Mouse (Mus musculus) adrenal gland, postnatal 4 days (tissue): ENCODE measurements around the gene Hoxd9. TPM values are rescaled to one million over a fixed set of nuclear protein-coding genes. Genes with fewer than 3 reads are reported as not detected.

Source experiments
- DNase-seq, 2 experiments: peaks; one replicate each; pipeline ENCODE4 v3.0.0; 2021 to 2022; ENCODE audit warnings: low spot score in 2 of 2, mixed read lengths in 2 of 2
- total RNA-seq, 2 experiments: library from RNA; stranded (reverse); gene quantifications; 2 replicates each; pipeline ENCODE4 v1.2.3; 2021

Gene Hoxd9
- total RNA-seq, 2 experiments from 2014 or later: 7.1 to 17.8 TPM

DNA sequence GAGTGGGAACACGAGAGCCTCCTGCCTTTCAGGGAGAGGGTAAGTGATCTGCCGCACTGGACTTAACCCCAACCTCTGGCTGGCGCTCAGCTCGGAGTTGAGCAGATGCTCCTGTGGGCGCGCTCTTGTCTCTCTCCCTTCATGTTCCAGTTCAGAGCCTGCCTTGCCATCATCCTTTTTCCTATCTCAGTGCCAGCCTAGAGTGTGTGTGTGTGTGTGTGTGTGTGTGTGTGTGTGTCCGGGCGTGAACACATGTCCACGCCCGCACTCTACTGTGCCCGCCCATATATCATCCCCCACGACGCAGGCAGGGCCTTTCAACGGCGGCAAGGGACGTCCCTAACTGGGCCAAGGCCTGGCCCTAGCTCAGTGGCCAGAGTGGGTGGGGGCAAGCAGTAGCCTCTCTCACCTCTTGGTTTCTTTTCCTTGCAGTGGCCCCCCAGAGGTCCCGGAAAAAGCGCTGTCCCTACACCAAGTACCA is 14.0 kb upstream of the Hoxd9 start:
- no peak for DNase-seq

DNA sequence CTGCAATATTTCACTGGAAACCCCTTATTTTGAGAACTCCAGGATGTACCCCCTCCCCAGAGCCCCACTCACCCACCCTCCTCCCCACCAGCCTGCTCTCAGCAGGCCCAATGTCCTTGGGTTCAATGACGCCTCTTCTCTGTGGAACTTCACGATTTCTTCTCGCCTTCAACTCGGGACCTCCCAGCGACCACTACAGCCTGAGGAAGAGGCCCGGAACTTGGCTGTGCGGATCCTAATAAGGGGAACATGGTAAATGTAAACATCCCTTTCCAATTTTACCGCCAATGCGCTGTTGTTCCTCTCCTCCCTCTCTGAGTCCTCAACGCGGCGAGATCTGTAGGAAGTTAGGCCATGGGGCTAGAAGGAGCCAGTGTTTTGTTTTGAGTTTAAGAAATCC is 13.4 kb upstream of the Hoxd9 start:
- DNase-seq: no peak

DNA sequence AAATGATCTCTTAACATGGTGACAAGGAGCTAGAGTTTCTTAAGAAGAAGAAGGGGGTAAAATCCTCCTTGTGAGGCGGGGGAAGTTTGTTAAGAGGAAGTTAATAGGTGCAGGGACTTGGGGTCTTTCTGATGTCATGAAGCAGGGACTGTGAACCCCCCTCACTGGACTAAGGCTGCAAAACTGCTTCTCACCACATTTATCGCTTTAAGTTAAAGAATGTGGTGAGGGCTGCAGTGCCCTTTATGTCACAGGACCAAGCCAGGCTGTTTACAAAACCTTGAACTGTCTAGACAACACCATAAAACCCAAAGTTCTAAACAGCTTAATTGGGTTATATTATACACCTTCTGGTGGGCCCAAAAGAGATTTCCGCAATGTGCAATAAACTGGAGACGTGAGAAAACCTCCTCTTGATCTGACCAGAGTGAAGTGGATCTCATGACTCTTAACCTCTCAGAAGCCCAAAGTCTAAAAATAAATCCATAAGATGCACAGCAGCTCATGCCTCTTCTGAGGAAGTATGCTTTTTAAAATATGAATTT is 12.4 kb upstream of the Hoxd9 start:
- no peak for DNase-seq

DNA sequence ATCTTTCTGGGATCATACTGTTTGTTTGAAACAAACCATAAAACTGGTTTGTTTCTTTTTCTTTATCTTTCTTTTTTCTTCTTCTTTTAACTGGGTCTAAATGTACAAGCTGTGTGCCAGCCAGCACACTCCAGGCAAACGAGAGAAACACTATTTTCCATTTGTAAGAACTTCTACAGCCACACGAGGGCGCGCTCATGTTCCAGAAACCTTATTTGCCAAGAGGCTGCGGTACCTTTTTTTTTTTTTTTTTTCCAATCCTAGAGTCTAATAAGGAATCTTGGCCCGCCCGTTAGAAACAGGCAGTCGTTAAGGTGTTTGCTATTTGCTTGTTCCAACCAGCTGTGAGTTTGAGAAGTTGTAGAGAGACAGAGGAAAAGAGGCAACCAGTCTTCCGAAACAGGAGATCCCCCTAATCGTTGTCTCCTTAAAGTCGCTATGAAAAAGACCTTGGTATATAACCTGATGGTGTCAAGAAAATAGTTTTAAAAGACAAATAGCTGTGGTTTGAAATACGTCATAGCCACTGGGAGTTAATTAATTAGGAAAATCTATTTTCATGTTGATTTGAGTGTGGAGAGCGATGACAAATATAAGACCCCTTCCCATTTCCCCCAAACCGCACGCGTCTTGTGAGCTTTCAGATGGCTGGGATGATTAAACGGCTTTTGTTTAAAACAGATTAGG is 11.1 kb upstream of the Hoxd9 start:
- DNase-seq: no peak

DNA sequence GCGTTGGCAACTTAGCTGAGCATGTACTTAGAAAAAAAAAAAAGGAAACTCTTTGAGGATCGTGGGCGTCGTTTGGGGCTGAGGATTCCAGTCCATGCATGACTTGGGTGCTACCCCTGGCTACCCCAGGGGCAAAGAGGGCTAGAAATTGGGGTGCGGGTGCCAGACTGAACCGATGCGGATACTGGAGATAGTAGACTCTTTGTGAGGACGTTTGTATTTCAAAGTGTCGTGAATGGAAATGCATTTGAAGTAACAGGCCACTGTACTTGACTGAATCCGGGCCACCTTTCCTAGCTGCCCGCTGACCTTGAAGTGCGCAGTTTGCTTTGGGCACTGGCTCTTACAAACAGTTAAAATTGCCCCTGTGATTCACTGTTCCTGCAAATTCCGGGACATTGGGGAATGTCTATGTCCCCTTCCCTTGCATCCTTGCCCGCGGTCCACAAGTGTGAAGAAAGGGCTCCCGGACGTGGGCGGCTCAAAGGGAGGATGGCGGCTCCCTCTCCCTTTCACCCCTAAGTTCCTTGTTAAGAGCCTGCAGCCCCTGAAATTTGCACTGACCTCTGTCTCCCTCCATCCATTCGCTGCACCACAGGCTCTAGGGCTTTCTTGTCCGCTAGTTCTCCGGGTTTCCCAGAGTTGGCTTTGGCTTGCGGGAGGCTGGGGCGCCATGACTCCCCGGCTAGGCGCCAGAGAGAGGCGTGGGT is 10.4 kb upstream of the Hoxd9 start:
- DNase-seq: no peak

DNA sequence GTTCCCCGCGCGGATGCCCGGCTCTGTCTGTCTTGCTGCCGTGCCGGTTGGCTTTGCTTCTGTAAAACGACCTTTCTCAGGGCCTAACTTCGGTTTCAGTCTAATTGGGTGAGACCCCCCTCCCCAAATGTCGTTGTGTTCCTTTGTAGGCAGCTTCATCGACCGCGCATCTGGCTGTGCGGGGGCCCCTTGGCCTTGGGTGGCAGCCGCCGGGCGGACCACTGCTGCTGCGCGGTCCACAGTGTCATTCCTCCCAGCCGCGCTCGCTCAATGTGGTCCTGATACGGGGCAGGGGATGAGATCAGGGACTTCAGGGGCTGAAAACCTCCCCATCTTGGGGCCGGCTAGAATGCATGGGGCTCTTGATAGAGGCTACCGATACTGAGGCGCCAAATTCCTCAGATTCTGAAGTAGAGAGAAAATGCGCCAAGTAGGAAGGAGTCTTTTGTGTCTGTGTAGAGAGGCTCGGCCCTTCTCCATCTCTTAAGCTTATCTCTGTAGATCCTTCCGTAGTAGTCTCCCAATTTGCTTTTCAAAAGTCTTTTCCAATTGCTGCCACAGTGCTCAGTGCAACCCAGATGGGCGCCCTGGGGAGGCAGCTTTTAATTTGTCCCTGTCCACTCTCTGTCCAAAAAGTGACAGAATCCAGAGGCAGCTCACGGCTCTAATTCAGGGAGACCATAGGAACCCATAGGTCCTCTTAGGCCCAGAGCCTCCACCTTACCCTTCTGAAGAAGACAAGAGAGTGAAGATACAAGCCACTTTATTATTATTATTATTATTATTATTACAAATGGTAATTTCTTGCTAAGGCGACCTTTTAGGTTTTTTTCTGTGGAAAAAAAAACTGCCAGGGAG is 9.6 kb upstream of the Hoxd9 start:
- no peak for DNase-seq

DNA sequence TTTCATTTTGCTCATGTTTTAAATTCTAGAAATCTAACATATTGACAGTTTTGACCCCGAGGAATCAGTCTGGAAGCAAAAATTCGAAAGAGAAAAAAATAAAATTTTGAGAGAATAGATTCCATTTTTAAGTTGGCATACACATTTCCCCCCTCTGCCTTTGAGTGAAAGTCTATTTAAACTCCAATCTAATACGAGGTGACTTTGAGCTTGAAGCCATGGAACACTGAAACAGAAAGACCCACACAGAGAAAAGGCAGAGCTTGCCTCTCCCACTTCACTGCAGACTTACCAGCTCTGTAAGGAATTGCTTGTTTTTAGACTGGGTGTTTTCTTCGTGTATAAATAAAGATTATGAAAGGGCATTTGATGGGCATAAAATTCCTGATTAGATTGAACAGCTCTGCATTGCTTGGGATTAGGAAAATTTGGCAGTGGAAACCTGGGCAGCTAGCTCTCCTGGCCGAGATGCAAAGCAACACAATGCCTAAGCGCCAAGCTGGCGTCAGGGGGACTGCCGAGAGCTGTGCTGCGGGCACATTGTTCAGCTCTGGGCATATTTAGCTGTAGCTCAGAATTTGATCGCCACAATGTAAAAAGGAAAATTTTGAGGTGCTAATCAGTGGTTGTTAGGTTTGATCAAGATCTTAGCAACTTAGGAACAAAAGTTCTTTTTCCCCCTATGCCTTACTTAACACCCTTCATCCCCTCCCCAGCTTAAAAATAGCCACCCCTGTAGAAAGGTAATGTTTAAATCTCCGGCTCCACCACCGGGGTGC is 8.5 kb upstream of the Hoxd9 start:
- DNase-seq: no peak

DNA sequence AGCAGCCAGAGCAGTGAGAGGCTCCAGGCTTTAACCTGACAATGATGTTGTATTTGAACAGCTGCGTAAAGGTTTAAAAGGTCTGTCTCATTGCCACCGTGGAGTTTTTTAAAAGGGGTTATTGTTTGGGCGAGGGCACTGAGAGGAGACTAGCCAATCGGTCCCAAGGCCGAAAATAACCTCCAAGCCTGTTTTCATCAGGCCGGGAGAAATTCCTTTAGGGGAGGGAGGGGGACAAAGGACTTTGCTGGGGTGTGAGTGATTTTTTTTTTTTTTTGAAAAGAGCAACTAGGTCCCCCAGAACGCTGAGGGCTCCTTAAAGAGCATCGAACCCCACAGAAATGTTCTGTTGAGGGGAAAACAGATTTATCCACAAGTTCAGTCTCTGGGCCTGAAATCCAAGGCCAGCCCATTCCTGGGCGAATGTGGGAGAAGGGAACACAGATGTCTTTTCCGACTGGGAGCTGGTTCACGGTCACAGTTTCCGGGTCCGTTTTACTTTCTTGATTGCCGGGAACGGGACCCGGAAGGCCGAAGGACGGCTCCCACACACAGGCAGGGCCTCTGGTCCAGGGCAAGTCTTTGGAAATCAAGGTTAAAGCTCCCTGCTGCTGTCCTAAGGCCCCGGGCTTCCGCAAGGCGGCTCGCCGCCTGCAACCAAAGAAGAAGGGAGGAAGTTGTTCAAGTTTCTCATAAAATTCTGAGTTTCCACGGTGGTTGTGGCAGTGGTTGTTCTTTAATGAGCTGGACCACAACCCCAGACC is 7.8 kb upstream of the Hoxd9 start:
- no peak for DNase-seq

DNA sequence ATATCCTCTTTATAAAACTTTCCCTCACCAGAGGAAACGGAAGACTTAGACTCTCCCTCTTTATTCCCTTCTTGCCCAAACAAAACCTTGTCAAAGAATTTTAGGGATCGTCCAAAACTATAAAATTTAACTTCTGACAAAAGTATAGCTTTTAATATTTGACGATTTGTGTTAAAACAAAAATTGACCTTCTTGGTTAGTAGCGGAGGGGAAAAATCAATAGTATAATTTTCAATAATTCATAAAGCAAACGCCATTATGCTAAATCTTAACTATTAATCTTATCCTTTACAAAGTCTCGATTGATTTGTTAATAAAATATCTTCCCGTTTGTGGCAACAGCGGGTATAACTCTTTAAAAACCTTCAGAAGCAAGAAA is 7.2 kb upstream of the Hoxd9 start:
- no peak for DNase-seq

DNA sequence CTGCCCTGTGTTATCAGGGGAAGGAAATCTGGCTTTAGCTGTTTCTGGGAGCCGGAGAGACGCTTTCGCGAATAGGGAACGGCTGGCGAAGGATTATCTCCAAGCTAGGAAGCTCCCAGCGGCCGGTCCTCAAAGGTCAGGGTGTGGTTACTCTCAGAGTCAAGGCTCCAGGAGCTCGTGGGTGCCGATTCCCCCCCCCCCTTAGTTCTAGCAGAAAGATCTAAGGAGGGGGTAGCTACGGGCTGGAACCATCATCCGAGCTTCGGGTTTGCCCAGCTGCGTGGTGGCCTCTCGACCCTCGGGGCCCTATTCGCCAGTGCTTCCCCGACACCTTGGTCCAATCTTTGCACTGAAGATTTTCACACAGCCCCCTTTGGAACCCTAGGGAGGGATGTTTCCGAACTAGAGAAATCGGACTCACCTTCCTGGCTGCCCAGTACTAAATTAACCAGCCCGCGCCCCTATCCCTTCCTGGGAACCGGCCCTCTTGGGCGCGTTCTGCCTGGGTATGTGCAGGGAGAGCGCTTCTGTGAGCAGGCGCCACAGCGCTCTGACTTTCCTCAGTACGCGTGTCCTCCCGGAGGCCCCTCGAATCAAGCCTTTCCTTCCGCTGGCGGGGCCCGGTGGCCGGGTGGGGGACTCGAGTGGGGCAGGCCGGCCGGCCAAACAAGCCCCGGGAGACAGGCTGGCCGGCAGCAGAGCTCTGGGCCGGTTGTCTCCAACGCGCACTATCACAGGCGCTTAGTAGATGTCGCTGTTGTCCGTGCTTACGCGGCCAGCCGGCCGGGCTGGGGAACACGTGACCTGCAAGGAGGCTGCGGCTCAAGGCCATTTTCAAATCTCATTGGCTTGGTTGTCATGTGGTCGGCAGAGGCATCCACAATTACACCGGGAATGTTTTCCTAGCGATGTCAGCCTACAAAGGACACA is 6.2 kb upstream of the Hoxd9 start, which contains the start of gene Hoxd10:
TSS of gene Hoxd10 (plus strand) at position 903 of the 930 bp plus-strand sequence.
- no peak for DNase-seq

DNA sequence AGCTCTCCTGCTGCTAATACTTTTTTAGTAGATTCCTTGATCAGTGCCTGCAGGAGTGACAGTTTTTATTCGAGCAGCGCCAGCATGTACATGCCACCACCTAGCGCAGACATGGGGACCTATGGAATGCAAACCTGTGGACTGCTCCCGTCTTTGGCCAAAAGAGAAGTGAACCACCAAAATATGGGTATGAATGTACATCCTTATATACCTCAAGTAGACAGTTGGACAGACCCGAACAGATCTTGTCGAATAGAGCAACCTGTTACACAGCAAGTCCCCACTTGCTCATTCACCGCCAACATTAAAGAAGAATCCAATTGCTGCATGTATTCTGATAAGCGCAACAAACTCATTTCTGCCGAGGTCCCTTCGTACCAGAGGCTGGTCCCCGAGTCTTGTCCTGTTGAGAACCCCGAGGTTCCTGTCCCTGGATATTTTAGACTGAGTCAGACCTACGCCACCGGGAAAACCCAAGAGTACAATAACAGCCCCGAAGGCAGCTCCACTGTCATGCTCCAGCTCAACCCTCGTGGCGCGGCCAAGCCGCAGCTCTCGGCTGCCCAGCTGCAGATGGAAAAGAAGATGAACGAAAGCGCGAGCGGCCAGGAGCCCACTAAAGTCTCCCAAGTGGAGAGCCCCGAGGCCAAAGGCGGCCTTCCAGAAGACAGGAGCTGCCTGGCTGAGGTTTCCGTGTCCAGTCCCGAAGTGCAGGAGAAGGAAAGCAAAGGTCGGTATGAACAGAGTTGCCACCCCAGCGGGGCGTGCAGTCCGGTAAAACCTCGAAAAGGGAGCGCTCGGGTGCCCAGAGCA is 5.3 kb upstream of the Hoxd9 start:
- no peak for DNase-seq

DNA sequence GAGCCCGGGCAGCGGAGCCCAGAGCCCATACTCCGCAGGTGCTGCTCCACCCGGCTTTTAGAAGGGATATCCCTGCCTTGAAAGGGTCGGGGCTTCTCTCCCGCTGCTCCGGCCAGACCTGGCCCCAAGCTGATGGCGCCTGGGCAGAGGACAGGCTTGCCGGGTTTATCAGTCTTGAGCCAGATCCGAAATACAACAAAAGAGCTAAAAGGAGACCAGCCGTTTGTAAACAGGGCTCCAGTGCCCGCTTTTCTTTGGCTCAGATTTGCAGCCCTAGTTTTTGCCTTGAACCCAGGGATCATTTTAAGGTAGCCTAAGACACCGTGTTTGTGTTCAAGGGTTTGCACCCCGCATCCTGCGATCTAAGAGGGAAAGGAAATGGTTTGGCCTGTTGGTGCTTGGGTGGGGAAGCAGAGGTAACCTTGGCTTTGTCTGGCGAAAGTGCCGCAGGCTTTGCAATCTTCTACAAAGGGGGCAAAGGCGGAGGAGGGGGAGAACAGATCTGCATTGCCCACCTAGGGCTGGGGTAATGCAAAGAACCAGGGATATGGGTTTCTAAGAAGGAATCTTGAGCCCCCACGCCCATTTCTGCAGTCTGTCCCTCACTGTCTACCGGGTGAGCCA is 4.6 kb upstream of the Hoxd9 start:
- DNase-seq: no peak

DNA sequence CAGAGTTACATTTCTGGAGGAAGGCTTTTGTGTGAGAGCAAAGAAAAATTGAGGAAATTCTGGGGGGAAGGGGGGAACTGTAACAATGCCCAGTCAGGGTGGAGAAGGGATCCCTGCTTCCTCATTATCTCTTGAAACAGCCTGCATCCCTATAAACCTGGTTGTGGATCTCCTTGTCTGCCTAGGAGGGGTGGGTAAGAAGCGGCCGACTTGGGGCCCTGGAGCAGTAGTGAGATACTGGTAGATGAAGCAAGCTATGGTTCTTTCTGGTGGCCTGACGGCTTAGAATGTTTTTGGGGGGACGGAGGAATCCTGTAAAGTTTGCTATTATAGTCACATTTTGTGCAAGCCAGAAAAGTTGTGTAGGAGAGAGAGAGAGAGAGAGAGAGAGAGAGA is 4.1 kb upstream of the Hoxd9 start:
- no peak for DNase-seq

DNA sequence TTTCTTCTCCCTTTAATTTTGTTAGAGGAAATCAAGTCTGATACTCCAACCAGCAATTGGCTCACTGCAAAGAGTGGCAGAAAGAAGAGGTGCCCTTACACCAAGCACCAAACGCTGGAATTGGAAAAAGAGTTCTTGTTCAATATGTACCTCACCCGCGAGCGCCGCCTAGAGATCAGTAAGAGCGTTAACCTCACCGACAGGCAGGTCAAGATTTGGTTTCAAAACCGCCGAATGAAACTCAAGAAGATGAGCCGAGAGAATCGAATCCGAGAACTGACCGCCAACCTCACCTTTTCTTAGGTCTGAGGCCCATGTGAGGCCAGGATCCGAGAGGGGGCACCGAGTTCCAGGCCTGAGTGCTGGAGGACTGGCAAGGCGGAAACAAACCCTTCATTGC is 3.5 kb upstream of the Hoxd9 start:
- DNase-seq: no peak

DNA sequence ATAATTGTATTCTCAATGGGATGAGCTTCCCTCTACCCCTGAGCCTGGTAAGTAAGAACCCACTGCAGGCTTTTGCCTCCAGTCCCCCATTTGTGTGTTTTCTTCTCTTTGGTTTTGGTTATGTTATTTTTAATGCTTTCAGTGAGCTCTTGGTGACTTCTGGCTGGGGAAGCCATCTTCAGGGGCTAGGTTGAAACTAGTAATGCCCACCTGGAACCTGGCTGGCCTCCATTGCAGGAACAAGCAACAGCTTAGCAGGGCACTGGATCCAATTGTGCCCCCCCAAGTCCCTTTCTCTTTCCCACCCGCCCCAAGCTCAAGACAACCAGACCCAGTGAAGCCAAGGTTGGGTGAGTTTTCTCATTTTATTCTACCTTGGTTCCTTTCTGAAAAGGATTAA is 2.1 kb upstream of the Hoxd9 start:
- DNase-seq: no peak

DNA sequence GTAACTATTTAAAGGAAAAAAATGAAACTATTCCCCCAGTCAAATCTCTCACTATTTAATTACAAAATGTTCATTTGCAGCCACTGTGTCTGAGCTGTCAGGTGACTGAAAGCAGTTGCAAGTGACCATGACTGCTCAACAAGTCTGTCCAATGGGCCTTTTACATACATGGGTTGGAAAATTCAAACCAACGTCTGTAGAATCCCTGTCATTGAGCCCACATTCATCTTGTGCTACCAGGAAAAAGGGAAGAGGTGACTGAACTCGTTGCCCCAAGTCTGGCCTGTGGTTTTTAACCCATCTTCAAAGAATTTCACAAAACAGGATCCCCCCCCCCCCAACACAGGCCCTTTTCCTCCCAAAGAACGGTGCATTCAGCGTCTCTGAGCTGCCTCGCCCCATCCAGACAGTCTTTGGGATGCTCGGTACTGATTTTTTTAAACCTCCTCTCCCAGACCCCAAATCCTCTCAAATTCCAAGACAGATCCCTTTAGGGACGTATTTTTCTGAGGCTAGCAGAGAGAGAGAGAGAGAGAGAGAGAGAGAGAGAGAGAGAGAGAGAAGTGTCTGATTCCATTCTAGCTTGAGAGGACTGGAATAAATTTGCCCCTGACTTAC is 1.6 kb upstream of the Hoxd9 start:
- DNase-seq: no peak
